Mouse (Mus musculus) CH12.LX (cell line): ENCODE results near the gene Osbp.

Experiments used
- CHD2 ChIP-seq: IDR thresholded peaks from 2 replicates; pipeline ENCODE4 v1.6.1; 2011; ENCODE audit warnings: low read length, improper control_type of control experiment
- CTCF ChIP-seq, 2 experiments: IDR thresholded peaks in 1 of 2; conservative IDR thresholded peaks in 1 of 2; 2 replicates each; pipeline ENCODE4 v1.5.1; 2011 to 2012; ENCODE audit warnings: low read depth in 2 of 2, low read length in 2 of 2, improper control_type of control experiment in 1 of 2, inconsistent platforms in 1 of 2, mild to moderate bottlenecking in 1 of 2, moderate library complexity in 1 of 2
- USF1 ChIP-seq: IDR thresholded peaks from 2 replicates; pipeline ENCODE4 v1.6.1; 2014; ENCODE audit warnings: low read depth, mild to moderate bottlenecking, inconsistent platforms, low read length, improper control_type of control experiment

DNA sequence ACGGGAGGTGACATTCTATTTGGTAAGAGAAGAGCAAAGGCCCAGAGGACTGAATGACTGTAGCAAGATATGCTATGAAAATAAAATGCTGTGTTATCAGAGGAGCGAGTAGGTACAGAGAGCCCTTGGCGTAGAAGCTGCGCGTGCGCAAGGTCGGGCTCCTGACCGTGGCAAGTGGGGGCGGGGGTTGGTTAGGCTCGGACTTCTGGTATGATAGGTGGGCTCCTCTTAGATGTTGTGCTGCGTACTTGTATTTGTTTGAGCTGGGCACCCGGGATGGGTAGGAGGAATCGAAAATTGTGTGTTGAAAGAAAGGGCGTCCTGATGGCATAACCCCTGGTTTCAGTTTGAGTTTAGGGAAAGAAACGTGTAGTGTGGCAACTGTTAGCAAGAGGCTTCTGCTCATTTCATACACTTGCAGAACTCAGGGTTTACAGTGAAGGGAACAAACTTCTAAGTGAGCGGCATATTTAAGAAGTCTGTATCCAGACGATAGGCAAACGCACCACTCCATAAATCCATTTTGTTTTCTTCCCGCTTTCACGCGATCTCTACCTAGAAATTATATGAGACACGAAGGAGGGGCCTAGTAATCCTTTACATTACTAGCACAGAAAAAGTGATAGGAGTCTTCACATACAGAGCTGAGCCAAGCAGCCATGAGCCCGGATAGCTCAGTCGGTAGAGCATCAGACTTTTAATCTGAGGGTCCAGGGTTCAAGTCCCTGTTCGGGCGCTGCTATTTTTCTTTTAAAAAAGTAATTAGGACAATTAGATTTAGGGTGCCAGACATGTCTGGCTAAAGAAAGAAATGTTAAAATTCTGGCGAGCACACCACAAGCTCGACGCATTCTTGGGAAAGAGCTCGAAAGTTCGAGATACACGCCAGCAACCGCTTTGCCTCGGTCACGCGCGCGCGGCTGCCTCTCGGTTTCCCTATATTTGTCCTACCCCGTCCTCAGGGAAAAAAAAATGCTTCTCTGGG lies 39.9 kb downstream of the Osbp start:
- no peak for TF ChIP-seq CTCF (conservative IDR thresholded peaks at IDR 0.05 in 1 of 2, IDR thresholded peaks at IDR 0.05 in 1 of 2; ENCODE audit: low read depth in 2 of 2, low read length in 2 of 2)
- TF ChIP-seq USF1 = no peak
- no peak for TF ChIP-seq CHD2
